Mouse (Mus musculus) heart, postnatal 0 days (tissue): ENCODE measurements around the gene Gphn. TPM values are rescaled to one million over a fixed set of nuclear protein-coding genes. Genes with fewer than 3 reads are reported as not detected.

ENCODE experiments used
- ATAC-seq: fragments of 200-750 bp; cut with Nextera tagmentation; 2 replicates; pipeline ENCODE4 v1.8.0; 2017; ENCODE audit warnings: low read depth, moderate number of reproducible peaks, moderate library complexity; ENCODE audit not compliant: insufficient read depth
- DNase-seq: peaks from one replicate; pipeline ENCODE4 v3.0.0-alpha.2; 2016; ENCODE audit warnings: low spot score
- H3K27ac ChIP-seq: fragments of 300-500 bp; sonication (generic); 2 replicates; pipeline ENCODE4 v1.5.1; 2014; ENCODE audit warnings: low read depth, mild to moderate bottlenecking
- H3K27me3 ChIP-seq: fragments of 300-500 bp; sonication (generic); 2 replicates; pipeline ENCODE4 v1.6.1; 2014; ENCODE audit warnings: low read length, mixed read lengths; ENCODE audit not compliant: control insufficient read depth, insufficient read depth
- H3K36me3 ChIP-seq: fragments of 300-500 bp; sonication (generic); replicated peaks from 2 replicates; pipeline ENCODE4 v1.6.1; 2014; ENCODE audit warnings: low read length, mixed read lengths; ENCODE audit not compliant: control insufficient read depth, insufficient read depth
- H3K4me1 ChIP-seq: fragments of 300-500 bp; sonication (generic); 2 replicates; pipeline ENCODE4 v1.6.1; 2014; ENCODE audit warnings: antibody characterized with exemption; ENCODE audit not compliant: control insufficient read depth, insufficient read depth
- H3K4me2 ChIP-seq: fragments of 300-500 bp; sonication (generic); 2 replicates; pipeline ENCODE4 v1.6.1; 2014; ENCODE audit warnings: low read depth, mild to moderate bottlenecking, low read length, moderate library complexity
- H3K4me3 ChIP-seq: fragments of 300-500 bp; sonication (generic); 2 replicates; pipeline ENCODE4 v1.5.1; 2014; ENCODE audit warnings: low read depth, low read length
- H3K9ac ChIP-seq: fragments of 300-500 bp; sonication (generic); replicated peaks from 2 replicates; pipeline ENCODE4 v1.6.1; 2014; ENCODE audit warnings: low read depth, low read length, mixed read lengths
- H3K9me3 ChIP-seq: fragments of 300-500 bp; sonication (generic); replicated peaks from 2 replicates; pipeline ENCODE4 v1.6.1; 2016; ENCODE audit warnings: low read length; ENCODE audit not compliant: control insufficient read depth
- CTCF ChIP-seq: IDR thresholded peaks from 2 replicates; pipeline ENCODE4 v1.5.1; 2016; ENCODE audit warnings: antibody characterized with exemption, control low read depth, low read depth
- EP300 ChIP-seq: IDR thresholded peaks from 2 replicates; pipeline ENCODE4 v1.6.1; 2016; ENCODE audit warnings: antibody characterized with exemption, low read depth
- WGBS: fragments of 180-500 bp; shearing (Covaris S2); extraction: QIAGEN DNeasy Blood & Tissue Kit; methylation state at CpG from one replicate; pipeline ENCODE4 v1.1.7; 2014; 5-methylcytosine and 5-hydroxymethylcytosine counted together
- polyA plus RNA-seq: library from polyadenylated mRNA; unstranded; fragments of >200 nt; fragmentation: Nextera tagmentation; extraction: Ambion mirVana; gene quantifications from 2 replicates; pipeline ENCODE4 v1.2.1, GENCODE M21; 2015
- total RNA-seq: library from RNA; depleted of rRNA; stranded (reverse); fragments of >200 nt; gene quantifications from 2 replicates; pipeline ENCODE4 v1.2.3, GENCODE M21; 2014; ENCODE audit warnings: low replicate concordance

The Gphn gene
- total and polyA plus RNA-seq, 2 experiments from 2014 or later = 12.4 to 15.2 TPM

DNA sequence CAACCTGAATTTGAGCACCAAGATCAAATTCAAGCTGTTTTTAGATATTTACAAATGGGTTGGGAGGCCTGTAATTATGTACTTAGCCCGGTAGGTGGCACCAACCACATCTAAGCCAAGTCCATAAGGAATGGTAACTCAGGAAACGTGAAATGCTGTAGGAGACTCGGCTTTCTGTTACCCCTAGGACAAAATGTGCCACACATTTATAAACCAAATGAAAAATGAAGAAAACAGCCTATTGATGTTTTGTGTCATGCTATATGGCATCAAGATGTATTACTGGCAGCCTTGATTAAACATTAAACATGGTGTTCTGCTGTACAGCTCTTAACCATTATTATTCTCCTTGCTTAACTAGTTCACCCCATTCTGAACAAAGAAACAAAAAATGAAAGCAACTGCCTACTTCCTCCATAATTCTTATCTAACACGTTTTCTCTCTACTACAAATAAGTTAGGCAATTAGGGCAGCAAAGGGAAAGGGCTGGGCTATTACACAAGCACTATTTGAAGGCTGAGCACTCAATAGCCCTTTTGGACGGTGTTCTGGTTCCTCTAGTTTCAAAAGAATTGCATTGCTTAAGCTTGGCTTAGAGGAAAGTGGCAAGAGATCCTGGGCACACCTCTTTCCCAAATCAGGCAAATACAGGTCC is 20.1 kb upstream of the Gphn start:
- DNase-seq = peak; percentile 71
- Histone ChIP-seq H3K4me3 (peak overlapping the region; percentile 19), H3K9ac (no peak overlapping the region), H3K4me2 (peak overlapping the region; percentile 45), H3K4me1 (no peaks in the 10 kb centered on the region), H3K36me3 (no peaks in the 10 kb centered on the region), H3K27ac (no peak overlapping the region), H3K9me3 (no peaks in the 10 kb centered on the region), H3K27me3 (no peaks in the 10 kb centered on the region)
- ATAC-seq = no peak
- TF ChIP-seq EP300 (no peak), CTCF (peak; percentile 79)
- 15% methylated on average over 5 of the region's 5 CpGs for WGBS

DNA sequence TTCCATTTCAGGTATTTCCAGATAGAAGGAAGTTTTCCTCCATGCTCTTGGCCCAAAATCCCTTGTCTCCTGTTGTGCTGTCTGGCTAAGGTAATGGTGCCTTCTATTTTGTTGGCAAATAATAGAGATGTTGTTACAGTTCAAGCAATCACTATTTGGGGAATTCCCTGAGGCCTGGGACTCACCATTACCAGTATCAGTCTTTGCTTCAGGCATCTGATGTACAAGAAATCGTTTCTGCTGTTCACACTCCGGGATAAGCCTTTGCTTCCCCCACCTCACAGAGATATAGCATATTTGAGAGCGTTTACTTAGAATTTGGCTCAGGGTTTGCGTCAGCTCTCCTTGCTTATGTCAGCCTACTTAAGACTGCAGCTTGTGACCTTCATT is 19.6 kb upstream of the Gphn start:
- TF ChIP-seq EP300 (no peak), CTCF (no peak)
- DNase-seq (no peak), ATAC-seq (no peak)
- no peaks in the 10 kb centered on the region for H3K27me3 ChIP-seq
- no peak overlapping the region for H3K27ac ChIP-seq
- H3K4me1 ChIP-seq = no peaks in the 10 kb centered on the region
- no peaks in the 10 kb centered on the region for H3K9me3 ChIP-seq
- 70% methylated on average over 4 of the region's 4 CpGs for WGBS
- H3K9ac ChIP-seq = no peak overlapping the region
- no peak overlapping the region for H3K4me2 ChIP-seq
- H3K36me3 ChIP-seq = no peaks in the 10 kb centered on the region
- no peak overlapping the region for H3K4me3 ChIP-seq

DNA sequence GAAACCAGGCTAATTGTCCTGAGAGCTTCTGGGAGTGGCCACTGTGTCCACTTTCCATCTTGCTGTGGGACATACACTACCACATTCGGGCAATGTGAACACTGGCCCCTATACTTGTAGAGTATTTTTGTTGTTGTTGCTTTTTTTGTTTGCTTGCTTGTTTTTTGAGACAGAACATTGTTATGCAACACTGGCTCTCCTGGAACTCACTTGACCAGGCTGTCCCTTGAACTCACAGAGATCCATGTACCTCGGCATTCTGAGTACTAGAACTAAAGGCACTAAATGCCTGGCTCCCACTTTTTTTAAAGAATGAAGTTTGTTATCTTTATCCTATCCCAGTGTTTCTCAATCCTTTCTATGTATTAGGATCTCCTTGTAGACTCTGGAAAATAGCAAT is 16.3 kb upstream of the Gphn start:
- no peak overlapping the region for H3K9ac ChIP-seq
- no peak overlapping the region for H3K27ac ChIP-seq
- DNase-seq (no peak), ATAC-seq (no peak)
- no peaks in the 10 kb centered on the region for H3K9me3 ChIP-seq
- no peaks in the 10 kb centered on the region for H3K4me1 ChIP-seq
- H3K4me2 ChIP-seq = no peak overlapping the region
- TF ChIP-seq CTCF (no peak), EP300 (no peak)
- 80% methylated on average over 2 of the region's 2 CpGs for WGBS
- H3K4me3 ChIP-seq = no peak overlapping the region
- H3K36me3 ChIP-seq = no peaks in the 10 kb centered on the region
- no peaks in the 10 kb centered on the region for H3K27me3 ChIP-seq

DNA sequence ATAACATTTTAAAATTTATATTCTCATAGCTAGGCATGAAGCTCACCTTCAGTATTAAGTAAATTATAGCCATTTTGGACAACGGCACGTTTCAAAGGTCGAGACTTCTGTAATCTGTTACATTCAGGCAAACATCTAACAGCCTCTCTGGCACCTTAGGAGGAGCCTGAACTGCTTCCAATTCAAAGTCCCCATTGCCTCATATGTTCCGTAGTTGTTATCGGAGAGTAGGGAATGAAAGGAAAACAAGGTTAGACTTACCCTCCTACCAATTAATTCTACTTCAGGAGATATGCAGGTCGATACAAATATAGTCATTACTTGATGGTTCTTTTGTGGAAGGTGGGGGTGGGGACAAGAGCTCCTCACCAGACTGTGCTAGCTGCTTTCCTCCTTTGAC is 10.7 kb upstream of the Gphn start:
- H3K27ac ChIP-seq = no peak overlapping the region
- H3K4me2 ChIP-seq = no peak overlapping the region
- WGBS = 61% methylated on average over 6 of the region's 6 CpGs
- no peaks in the 10 kb centered on the region for H3K4me1 ChIP-seq
- H3K9ac ChIP-seq = no peak overlapping the region
- no peaks in the 10 kb centered on the region for H3K36me3 ChIP-seq
- DNase-seq = no peak
- no peak for TF ChIP-seq CTCF
- no peak for TF ChIP-seq EP300
- H3K9me3 ChIP-seq = no peaks in the 10 kb centered on the region
- no peaks in the 10 kb centered on the region for H3K27me3 ChIP-seq
- no peak overlapping the region for H3K4me3 ChIP-seq
- ATAC-seq = no peak

DNA sequence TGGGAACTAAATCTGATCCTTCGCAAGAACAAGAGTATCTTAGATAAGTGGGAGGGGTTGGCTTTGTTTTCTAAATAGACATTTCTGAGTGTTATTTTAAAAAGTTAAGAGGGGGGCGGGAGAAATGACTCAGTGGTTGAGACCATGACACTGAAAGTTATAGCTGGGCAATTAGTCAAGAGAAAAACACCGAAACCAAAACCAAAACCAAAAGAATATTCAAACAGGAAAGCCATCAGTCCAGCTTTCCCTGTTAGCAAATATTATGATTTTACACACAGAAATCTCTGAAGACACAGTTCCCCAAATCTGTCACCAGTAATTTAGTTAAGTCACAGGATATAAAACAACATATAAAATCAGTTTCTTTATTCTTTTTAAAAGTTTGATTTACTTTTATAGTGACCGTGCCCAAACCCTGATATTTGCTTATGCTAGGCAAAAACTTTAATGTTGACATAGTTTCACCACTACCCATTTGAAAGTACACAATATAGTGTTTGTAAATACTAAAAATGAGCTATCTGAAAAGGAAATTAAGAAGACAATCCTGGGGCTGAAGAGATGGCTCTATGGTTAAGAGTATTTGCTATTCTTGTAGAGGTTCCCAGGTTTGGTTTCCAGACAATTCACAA is 6.9 kb upstream of the Gphn start:
- TF ChIP-seq CTCF (no peak), EP300 (no peak)
- Histone ChIP-seq H3K4me2 (no peak overlapping the region), H3K4me3 (no peak overlapping the region), H3K9ac (no peak overlapping the region), H3K4me1 (no peaks in the 10 kb centered on the region), H3K27me3 (no peaks in the 10 kb centered on the region), H3K9me3 (no peaks in the 10 kb centered on the region), H3K27ac (no peak overlapping the region), H3K36me3 (no peaks in the 10 kb centered on the region)
- DNase-seq (no peak), ATAC-seq (no peak)
- WGBS = 77% methylated on average over 4 of the region's 4 CpGs

DNA sequence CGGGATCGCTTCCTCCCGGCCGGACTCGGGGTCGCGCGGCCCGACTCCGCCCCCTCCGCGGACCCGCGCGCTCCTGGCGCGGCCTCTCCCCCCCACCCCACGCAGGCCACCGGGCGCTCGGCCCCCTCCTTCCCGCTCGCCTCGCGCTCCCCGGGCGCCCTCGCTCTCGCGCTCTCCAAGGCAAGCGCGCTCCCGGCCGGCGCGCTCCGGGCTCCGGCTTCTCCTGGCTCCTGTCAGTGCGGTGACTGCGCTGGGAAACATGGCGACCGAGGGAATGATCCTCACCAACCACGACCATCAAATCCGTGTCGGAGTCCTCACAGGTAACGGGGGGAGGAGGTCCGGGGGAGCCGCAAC is 318 bp downstream of the Gphn start:
- TF ChIP-seq EP300 (no peak), CTCF (no peak)
- peak overlapping the region; percentile 92 for H3K4me2 ChIP-seq
- peak overlapping the region; percentile 90 for H3K4me3 ChIP-seq
- peaks cover 4% of the 10 kb centered on the region; the same call in 1 of the 2 replicates for H3K4me1 ChIP-seq
- H3K27ac ChIP-seq = peak overlapping the region; percentile 98
- peak; percentile 86 for ATAC-seq
- DNase-seq = no peak
- 1% methylated on average over 44 of the region's 48 CpGs for WGBS
- peak overlapping the region; percentile 89 for H3K9ac ChIP-seq
- no peaks in the 10 kb centered on the region for H3K36me3 ChIP-seq
- H3K9me3 ChIP-seq = no peaks in the 10 kb centered on the region
- no peaks in the 10 kb centered on the region for H3K27me3 ChIP-seq
